Mouse (Mus musculus): ENCODE results near the gene Clcnkb.

Clcnkb gene

GRCm38 (mm10) chr4:141444451-141445327 is 28.9 kb upstream of the Clcnkb start, which contains the start of gene Zbtb17:
TSS of gene Zbtb17 (plus strand) at chr4:141444654.
- CTCF ChIA-PET: interaction anchor here in 3 of 4 experiments (0.5 to 2.1 kb wide), 9 partner anchors 10 to 294 kb away, joined by 3 to 4 read pairs (median 3); no protein-coding TSS in a partner anchor
- POLR2A ChIA-PET: interaction anchor here (0.6 to 6.5 kb wide), 21 partner anchors 9 to 153 kb away, joined by 3 to 127 read pairs (median 5); partner anchors contain the start of gene Srarp (in 2 of the 4)

GRCm38 (mm10) chr4:141443641-141444429 is 28.0 kb upstream of the Clcnkb start:
- CTCF ChIA-PET: interaction anchor here in 2 of 4 experiments (0.5 to 2.1 kb wide), 7 partner anchors 9 to 32 kb away, joined by 3 to 4 read pairs (median 3); no protein-coding TSS in a partner anchor
- POLR2A ChIA-PET: interaction anchor here in 3 of 4 experiments (0.6 to 6.5 kb wide), 15 partner anchors 8 to 627 kb away, joined by 3 to 127 read pairs (median 5); partner anchors contain the start of gene Srarp (in 2 of the 3)

GRCm38 (mm10) chr4:141440877-141441276 is 25.1 kb upstream of the Clcnkb start:
- CTCF ChIA-PET: interaction anchor here in 3 of 4 experiments (0.5 to 2.7 kb wide), 13 partner anchors 8 to 339 kb away, joined by 3 to 20 read pairs (median 5); no protein-coding TSS in a partner anchor
- POLR2A ChIA-PET: interaction anchor here (0.5 to 6.5 kb wide), 56 partner anchors 8 to 791 kb away, joined by 3 to 127 read pairs (median 5); partner anchors contain the start of genes Hspb7 (in 1 of the 4) and Srarp (in 1 of the 4)

- ChIA-PET CTCF (interaction anchor here in 3 of 4 experiments (0.6 to 1.7 kb wide), 15 partner anchors 8 to 246 kb away, joined by 3 to 5 read pairs (median 3); partner anchors contain the start of gene Rsc1a1 (in 1 of the 3)), POLR2A (interaction anchor here (0.5 to 6.5 kb wide), 35 partner anchors 8 to 631 kb away, joined by 3 to 127 read pairs (median 4); no protein-coding TSS in a partner anchor)
Measured at GRCm38 (mm10) chr4:141439083-141439803, 23.4 kb upstream of the Clcnkb start.

GRCm38 (mm10) chr4:141435974-141436373 is 20.2 kb upstream of the Clcnkb start, which contains the start of gene Srarp:
TSS of gene Srarp (minus strand) at chr4:141436105.
- ChIA-PET CTCF (interaction anchor here in 3 of 4 experiments (0.6 to 2.0 kb wide), 9 partner anchors 10 to 269 kb away, joined by 3 to 9 read pairs (median 5); no protein-coding TSS in a partner anchor), POLR2A (interaction anchor here in 3 of 4 experiments (0.5 to 9.4 kb wide), 18 partner anchors 7 to 635 kb away, joined by 3 to 90 read pairs (median 5); partner anchors contain the start of gene Zbtb17 (in 2 of the 3))

GRCm38 (mm10) chr4:141433191-141433590 is 17.4 kb upstream of the Clcnkb start:
- CTCF ChIA-PET: interaction anchor here (0.5 to 5.0 kb wide), 26 partner anchors 9 to 266 kb away, joined by 3 to 82 read pairs (median 5); partner anchors contain the start of gene Hspb7 (in 2 of the 4)
- POLR2A ChIA-PET: interaction anchor here (0.6 to 9.4 kb wide), 70 partner anchors 8 to 636 kb away, joined by 3 to 90 read pairs (median 5); partner anchors contain the start of genes Hspb7 (in 2 of the 4), Zbtb17 (in 2 of the 4) and Spen (in 1 of the 4)

- CTCF ChIA-PET: interaction anchor here (0.5 to 5.0 kb wide), 29 partner anchors 9 to 265 kb away, joined by 3 to 82 read pairs (median 5); partner anchors contain the start of gene Hspb7 (in 1 of the 4)
- POLR2A ChIA-PET: interaction anchor here (0.5 to 9.4 kb wide), 80 partner anchors 7 to 843 kb away, joined by 3 to 90 read pairs (median 4); partner anchors contain the start of genes Hspb7 (in 2 of the 4), Zbtb17 (in 2 of the 4), Fam131c (in 1 of the 4) and Spen (in 1 of the 4)
Measured at GRCm38 (mm10) chr4:141432666-141433065, 16.9 kb upstream of the Clcnkb start.

- POLR2A ChIA-PET: interaction anchor here in 3 of 4 experiments (0.6 to 9.4 kb wide), 44 partner anchors 8 to 270 kb away, joined by 3 to 90 read pairs (median 6); partner anchors contain the start of genes Clcnka (in 1 of the 3), Clcnkb (in 1 of the 3), Hspb7 (in 1 of the 3) and Zbtb17 (in 1 of the 3)
- CTCF ChIA-PET: interaction anchor here in 3 of 4 experiments (0.5 to 5.0 kb wide), 86 partner anchors 8 to 576 kb away, joined by 3 to 82 read pairs (median 4); partner anchors contain the start of genes Hspb7 (in 2 of the 3), Fblim1 (in 1 of the 3), Tmem82 (in 1 of the 3) and Zbtb17 (in 1 of the 3)
Measured at GRCm38 (mm10) chr4:141430997-141431396, 15.2 kb upstream of the Clcnkb start.

- CTCF ChIA-PET: interaction anchor here (0.5 to 5.0 kb wide), 61 partner anchors 9 to 581 kb away, joined by 3 to 82 read pairs (median 4); partner anchors contain the start of genes Hspb7 (in 3 of the 4) and Zbtb17 (in 1 of the 4)
- POLR2A ChIA-PET: interaction anchor here (0.6 to 11.8 kb wide), 27 partner anchors 9 to 363 kb away, joined by 3 to 342 read pairs (median 4); partner anchors contain the start of genes Hspb7 (in 2 of the 4), Casp9 (in 1 of the 4) and Zbtb17 (in 1 of the 4)
Measured at GRCm38 (mm10) chr4:141429847-141430246, 14.0 kb upstream of the Clcnkb start.

- CTCF ChIA-PET: interaction anchor here (0.5 to 5.0 kb wide), 51 partner anchors 8 to 581 kb away, joined by 3 to 82 read pairs (median 4); partner anchors contain the start of genes Hspb7 (in 3 of the 4) and Zbtb17 (in 1 of the 4)
Measured at GRCm38 (mm10) chr4:141429381-141429780, 13.6 kb upstream of the Clcnkb start.

GRCm38 (mm10) chr4:141427921-141428320 is 12.1 kb upstream of the Clcnkb start:
- ChIA-PET CTCF (interaction anchor here (0.6 to 3.5 kb wide), 7 partner anchors 16 to 227 kb away, joined by 3 to 28 read pairs (median 5); no protein-coding TSS in a partner anchor), POLR2A (interaction anchor here in 3 of 4 experiments (0.6 to 11.8 kb wide), 38 partner anchors 8 to 322 kb away, joined by 3 to 342 read pairs (median 6); partner anchors contain the start of genes Zbtb17 (in 2 of the 3), Clcnkb (in 1 of the 3), Rsc1a1 (in 1 of the 3) and Srarp (in 1 of the 3))

More at GRCm38 (mm10) chr4:141429381-141429780, 13.6 kb upstream of the Clcnkb start:
- POLR2A ChIA-PET: interaction anchor here (0.6 to 11.8 kb wide), 25 partner anchors 9 to 364 kb away, joined by 3 to 342 read pairs (median 4); partner anchors contain the start of genes Hspb7 (in 2 of the 4), Casp9 (in 1 of the 4) and Zbtb17 (in 1 of the 4)

GRCm38 (mm10) chr4:141426796-141427745 is 11.3 kb upstream of the Clcnkb start:
- ChIA-PET POLR2A (interaction anchor here in 3 of 4 experiments (0.6 to 11.8 kb wide), 89 partner anchors 8 to 634 kb away, joined by 3 to 342 read pairs (median 6); partner anchors contain the start of genes Clcnkb (in 2 of the 3), Srarp (in 2 of the 3), Tmem82 (in 2 of the 3) and Zbtb17 (in 2 of the 3)), CTCF (interaction anchor here (0.6 to 3.5 kb wide), 31 partner anchors 8 to 279 kb away, joined by 3 to 39 read pairs (median 4); partner anchors contain the start of genes Fbxo42 (in 1 of the 4), Srarp (in 1 of the 4) and Tmem82 (in 1 of the 4))

- CTCF ChIA-PET: interaction anchor here (0.5 to 3.5 kb wide), 52 partner anchors 8 to 384 kb away, joined by 3 to 39 read pairs (median 4); partner anchors contain the start of genes Srarp (in 2 of the 4), Clcnka (in 1 of the 4), Fam131c (in 1 of the 4) and Fbxo42 (in 1 of the 4)
- POLR2A ChIA-PET: interaction anchor here (0.6 to 11.8 kb wide), 164 partner anchors 7 to 1799 kb away, joined by 3 to 342 read pairs (median 4); partner anchors contain the start of genes Casp9 (in 3 of the 4), Srarp (in 3 of the 4), Tmem82 (in 3 of the 4) and Spen (in 2 of the 4)
Measured at GRCm38 (mm10) chr4:141425484-141426479, 10.0 kb upstream of the Clcnkb start.
